Mouse (Mus musculus): ENCODE measurements around the gene Terb2.
A peak's percentile ranks its signal among the peaks of the same experiment; 100 is the strongest.
"Not testable (repeated sequence)": the region's sequence is repeated elsewhere in the genome, so short reads cannot be mapped to it uniquely, and the experiment has no call there.

Terb2 gene

DNA sequence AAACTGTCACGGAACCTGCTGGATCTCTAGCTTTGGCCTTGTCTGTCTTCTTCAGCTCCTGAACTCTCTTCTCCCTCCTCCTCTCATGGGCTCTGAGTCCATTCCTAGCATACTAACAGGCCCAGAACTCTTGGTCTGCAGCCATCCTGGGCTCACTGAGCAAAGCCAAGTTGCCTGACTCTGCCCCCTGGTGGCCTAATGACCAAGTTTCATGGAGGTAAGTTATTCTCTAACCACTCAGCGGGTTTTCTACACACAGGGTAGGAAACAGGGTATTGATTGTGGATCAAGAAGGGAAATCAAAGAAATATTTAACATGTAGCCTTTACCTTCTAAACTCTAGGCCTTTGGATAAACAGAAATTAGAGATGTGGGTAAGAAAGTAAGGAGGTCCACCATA lies 25.4 kb upstream of the Terb2 start, which contains the start of gene Trim69:
Gene Trim69, plus strand, starts transcription at position 21 of the 400 bp plus-strand sequence.
- peak; percentile 35 to 56 for DNase-seq (ENCODE audit: low read depth in 1 of 2, low spot score in 2 of 2)

DNA sequence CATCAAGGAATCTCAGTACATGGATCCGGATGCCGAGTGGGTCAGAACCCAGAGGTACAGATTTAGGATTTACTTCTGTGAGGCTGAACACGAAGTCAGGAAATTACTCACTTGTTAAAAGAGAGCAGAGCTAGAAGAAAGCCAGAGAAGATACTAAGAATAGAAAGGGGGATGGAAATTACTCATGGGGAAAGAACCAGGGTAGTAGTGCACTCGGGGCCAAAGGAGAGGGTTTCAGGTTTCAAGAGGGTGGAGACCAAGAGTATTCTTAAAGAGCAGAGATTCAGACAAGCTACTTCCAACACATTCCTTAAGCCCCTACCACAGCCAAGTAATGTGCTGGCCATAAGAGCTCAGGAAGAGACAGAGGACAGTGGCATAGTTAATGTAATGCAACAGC lies 24.5 kb upstream of the Terb2 start:
- no peak for DNase-seq (ENCODE audit: low read depth in 1 of 2, low spot score in 2 of 2)

DNA sequence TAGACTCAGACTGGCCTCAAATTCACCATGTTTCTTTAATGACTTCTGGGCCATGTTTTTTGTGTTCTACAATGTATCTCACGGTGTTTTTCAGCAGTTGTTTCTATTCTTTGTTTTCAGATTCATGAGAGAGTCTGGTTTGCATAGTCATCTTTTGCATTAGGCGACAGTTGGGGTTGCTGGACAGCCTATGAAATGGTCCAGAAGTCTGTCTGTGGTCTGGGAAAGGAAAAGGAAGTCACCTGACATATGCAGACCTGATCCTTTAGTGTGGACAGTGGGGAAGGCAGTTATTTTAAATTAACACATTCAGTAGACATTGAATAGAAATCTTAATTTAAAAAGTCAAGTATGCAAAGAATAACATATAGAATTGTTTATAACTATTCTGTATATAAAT lies 23.5 kb upstream of the Terb2 start:
- no peak for DNase-seq (ENCODE audit: low read depth in 1 of 2, low spot score in 2 of 2)

DNA sequence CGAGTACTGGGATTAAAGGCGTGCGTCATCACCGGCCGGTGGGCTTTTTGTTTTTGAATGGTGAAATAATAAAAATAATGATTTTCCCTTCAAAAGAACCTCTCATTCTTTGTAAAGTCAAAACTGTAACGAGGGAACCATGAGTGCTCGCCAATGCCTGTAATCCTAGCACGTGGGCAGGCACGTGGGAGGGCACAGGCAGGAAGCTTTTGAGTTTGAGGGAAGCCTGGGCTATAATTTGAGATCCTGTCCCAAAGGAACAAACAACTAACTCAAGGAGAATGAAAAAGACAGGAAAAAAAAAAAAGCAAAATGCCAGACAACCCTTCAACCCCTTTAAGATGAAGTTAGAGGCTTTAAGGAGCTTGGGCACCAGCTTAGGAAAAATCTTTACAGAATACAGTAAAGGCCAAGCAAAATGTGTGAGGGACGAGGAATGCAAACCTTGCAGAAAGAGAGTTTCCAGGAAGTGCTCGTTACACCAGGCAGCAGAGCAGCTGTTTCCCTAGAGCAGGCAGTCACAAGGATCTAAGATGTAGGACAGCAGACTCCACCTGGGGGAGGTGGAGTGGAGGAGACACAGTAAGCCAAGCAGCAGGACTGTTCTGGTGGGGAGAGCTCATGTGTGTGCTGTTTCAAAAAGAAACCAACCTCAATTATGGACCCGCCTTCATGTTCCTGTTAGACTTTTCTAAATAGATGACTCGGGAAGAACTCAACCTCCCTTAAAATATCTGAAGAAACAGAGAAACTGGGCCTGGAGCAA lies 22.5 kb upstream of the Terb2 start:
- DNase-seq (ENCODE audit: low read depth in 1 of 2, low spot score in 2 of 2): no peak

DNA sequence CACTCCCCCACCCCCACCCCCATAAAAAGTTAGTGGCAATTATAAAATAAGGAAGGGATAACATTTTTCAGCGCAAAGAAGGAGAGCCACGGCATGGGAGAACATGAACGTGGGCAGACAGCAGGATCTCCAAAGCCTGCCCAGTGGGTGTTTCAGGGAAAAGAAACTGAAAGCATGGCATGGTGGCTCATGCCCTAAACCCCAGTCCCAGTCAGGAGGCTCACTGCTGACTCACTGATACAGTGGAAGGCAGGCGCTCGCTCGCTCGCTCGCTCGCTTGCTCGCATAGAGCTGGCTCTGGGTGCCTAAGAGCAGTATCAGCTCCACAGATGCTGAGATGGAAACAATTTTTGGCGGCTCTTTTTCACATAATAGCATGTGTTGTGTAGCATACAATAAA lies 21.8 kb upstream of the Terb2 start:
- DNase-seq (ENCODE audit: low read depth in 1 of 2, low spot score in 2 of 2): peak in 1 of 2 experiments; percentile 35

DNA sequence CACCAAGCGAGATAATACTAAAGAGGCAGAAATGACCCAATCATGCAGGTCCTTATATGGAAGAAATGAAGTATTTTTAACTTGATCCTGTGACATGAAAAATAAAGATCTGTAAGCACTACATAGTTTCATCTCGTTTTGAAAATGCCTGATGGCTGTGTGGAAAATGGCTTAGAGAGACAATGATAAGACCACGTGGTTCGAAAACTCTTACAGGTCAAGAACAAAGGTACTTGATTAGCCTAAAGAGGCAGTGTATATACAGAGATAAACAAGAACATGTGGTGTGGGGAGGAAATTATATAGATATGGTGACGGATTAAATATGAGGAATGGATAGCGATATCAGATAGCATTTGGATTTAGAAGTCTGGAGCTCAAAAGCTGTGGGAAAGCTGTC lies 14.8 kb upstream of the Terb2 start:
- no peak for DNase-seq (ENCODE audit: low read depth in 1 of 2, low spot score in 2 of 2)

DNA sequence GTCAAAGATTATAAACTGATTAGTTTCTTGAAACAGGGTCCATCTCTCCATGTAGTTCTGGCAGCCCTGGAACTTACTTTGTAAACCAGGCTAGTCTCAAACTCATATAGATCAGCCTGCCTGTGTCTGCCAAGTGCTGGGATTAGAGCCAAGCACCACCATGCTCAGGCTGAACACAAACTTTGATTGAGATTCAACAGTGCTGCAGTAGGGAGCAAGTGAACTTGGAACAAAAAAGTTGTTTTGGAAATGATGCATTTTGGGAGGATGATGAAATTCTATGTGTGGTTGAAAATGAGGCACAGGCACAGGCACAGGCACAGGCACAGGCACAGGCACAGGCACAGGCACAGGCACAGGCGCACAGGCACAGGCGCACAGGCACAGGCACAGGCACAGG lies 13.9 kb upstream of the Terb2 start:
- DNase-seq (ENCODE audit: low read depth in 1 of 2, low spot score in 2 of 2): no peak

DNA sequence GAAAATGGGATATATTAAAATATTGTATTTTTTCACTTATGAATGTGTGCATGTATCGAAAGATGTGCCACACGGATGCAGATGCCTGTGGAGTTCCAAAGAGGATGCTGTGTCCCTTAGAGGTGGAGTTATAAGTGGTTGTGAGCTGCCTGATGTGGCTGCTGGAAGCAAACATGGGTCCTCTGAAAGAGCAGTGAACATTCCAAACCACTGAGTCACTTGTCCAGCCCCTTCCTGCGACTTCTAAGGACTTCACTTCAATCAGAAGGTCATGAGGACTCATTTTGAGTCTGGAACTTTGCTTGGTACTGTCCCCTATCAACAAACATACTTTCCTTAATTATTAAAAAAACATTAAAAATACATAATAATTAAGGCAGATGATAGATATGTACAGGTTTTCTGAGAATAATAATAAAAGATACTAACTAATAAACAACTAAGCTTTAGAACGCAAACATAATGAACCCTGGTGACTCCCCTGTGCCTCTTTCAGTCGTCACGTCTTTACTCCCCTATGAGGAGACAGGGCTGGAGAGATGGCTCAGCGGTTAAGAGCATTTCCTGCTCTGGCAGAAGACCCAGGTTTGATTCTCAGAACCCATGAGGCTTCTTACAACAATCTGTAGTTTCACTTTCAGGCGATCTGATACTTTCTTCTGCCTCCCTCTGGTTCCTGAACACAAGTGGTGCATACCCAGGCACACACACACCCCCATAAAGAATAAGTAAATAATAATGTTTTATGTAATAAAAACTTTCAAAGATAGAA lies 5.8 kb upstream of the Terb2 start:
- DNase-seq (ENCODE audit: low read depth in 1 of 2, low spot score in 2 of 2): no peak

DNA sequence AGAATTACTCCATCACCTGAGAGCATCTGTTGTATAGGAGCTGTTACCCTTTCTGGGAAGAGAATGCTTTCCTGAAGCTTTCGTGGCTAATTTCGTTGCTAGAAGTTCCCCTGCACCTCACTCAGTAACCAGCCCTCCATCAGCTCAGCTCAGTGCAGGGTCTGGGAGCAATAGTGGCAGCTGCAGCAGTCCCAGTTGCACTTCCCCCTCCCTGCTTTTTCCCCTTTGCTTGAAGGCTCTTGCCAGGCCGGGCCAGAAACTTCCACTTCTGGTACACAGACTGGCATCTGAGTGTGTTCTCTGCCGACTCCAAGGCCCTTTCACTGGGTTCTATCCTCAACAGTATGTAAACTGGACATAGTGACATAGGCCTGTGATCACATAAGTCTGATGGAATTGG lies 986 bp upstream of the Terb2 start:
- DNase-seq (ENCODE audit: low read depth in 1 of 2, low spot score in 2 of 2): no peak

DNA sequence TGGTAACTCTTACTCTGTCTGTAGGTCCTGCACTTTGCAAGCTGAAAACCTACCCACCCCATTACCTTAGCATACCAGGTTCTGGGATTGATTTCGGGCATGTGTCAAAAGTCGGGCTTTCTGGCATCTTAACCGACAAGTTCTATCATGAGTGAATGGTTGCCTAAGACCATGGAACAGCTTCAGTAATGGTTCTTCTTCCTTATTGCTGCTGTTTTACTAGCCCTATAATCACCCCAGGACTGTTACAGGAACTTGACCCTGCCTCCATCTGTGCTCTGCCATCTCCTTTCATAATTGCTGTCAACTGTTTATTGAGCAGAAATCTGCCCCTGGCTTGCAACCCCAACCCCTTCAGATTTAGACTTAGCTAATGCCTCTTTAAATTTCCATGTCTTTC lies 679 bp downstream of the Terb2 start:
- no peak for DNase-seq (ENCODE audit: low read depth in 1 of 2, low spot score in 2 of 2)

DNA sequence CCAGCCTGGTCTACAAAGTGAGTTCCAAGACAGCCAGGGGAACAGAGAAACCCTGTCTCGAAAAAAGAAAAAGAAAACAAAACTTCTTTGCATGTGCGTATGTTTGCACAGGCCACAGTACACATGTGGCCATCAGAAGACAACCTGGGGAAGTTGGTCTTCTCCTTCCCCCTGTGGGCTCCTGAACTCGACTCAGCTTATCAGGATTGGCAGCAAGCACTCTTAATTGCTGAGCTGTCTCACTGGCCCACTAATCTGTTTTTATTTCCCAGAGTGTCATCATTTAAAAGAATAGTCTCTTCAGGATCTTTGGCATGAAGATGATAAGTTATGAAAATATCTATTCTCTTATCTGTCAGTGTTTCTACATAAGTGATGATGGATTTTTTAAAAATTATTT lies 5.8 kb downstream of the Terb2 start:
- DNase-seq (ENCODE audit: low read depth in 1 of 2, low spot score in 2 of 2): no peak

DNA sequence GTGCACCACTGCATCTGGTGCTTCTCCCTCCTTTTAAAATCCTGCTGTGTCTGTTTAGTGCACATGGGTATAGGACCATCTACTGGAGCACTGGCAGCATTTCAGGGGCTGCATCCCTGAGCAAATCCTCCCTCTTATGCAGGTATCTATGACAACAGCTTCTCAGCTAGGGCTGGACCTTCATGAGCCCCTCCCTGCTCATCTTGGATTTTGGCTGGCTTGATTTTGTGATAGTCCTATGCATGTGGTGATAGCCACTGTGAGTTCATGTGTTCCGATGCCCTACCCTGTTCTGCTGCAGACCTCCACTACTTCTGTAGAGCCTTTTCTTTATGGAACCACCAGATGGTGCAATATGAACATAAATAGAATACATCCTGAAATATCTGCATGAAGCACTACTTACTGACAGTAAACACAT lies 8.4 kb downstream of the Terb2 start:
- no peak for DNase-seq (ENCODE audit: low read depth in 1 of 2, low spot score in 2 of 2)

DNA sequence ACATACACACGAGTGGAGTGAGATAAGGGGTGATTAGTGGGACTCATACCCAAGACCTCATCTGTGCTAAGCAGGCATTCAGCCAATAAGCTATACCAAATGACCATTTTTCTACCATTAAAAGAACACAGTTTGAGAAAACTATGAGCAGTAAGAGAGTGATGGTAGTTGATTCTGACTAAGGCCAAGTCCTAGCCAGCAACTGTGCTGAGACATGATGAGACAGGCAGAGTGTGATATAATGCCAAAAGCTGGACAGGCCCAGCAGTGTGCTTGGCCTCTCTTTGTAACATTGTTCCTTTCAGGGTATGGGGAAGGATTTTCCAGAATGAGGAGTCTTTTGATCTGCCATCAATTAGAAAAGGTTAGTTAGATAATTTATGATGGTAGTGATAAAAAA lies 15.4 kb downstream of the Terb2 start:
- DNase-seq (ENCODE audit: low read depth in 1 of 2, low spot score in 2 of 2): no peak

DNA sequence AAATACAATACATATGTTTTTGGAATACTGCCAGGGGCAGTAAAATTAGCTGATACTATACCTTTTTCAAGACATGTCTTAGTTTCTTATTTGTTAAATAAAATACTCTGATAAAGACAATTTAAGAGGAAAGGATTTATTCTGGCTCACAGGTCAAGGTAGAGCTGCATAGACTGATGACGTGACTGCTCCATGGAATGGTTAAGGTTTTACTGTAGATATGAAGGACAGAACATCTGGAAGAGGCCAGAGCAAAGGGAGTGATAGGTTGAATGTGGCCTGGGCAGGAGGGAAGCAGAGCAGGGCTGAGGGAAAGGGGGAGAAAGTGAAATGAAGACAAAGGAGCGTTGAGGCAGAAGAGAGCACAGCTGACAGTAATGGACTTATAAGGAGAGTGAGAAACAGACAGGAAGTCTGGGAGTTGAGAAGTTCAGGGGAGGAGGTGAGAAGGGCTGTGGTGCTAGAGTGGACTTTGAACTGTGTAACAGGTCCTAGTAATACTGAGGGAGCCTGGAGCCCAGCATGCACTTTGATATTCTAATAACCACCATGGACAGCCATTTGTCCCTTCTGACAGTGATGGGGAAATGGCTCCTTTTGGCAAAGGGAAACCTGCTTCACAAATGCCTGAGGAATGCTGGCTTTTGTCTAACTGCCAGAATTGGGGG lies 20.5 kb downstream of the Terb2 start:
- no peak for DNase-seq (ENCODE audit: low read depth in 1 of 2, low spot score in 2 of 2)

DNA sequence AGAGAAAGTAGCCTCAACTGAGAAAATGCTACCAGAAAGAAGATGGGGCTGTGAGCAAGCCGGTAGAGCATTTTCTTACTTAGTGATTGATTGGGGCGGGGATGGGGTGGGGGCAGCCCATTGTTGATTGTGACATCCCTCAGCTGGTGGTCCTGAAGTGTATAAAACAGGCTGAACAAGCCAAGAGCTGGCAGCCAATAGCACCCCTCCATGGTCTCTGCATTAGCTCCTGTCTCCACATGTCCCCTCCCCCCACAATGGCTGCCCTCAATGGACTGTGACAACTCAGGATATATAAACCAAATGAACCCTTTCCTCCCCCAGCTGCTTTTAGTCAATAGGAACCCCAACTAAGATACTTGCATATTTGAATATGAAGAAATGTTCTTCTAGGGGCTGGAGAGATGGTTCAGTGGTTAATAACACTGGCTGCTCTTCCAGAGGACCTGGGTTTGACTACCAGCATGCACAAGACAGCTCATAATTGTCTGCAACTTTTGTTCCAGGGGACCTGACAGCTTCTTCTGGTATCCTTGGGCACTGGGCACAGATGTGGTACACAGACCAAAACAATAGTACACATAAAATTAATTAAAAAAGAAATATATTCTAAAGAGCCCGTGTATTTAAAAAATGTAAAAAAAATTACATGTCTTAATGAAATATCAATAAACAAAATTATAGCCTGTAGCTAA lies 24.6 kb downstream of the Terb2 start:
- no peak for DNase-seq (ENCODE audit: low read depth in 1 of 2, low spot score in 2 of 2)

DNA sequence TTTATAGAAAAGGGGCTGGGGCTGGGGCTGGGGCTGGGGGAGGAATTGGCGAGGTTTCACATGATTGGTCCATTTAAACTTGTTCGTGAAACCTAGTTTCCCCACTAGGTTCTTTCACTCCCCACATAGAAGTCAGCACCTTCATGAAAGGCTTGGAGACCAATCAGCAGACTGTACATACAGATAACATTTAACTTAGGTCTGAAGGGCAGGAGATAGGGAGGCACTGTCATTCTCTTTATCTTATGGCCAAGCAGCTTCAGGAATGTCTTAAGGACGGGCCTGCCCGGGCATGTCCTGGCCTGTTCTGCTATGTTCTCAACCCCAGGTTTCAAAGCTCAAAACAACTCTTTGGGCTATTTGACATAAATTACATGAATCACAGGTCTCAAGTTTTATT lies 31.0 kb downstream of the Terb2 start:
- DNase-seq (ENCODE audit: low read depth in 1 of 2, low spot score in 2 of 2): not testable (repeated sequence)

DNA sequence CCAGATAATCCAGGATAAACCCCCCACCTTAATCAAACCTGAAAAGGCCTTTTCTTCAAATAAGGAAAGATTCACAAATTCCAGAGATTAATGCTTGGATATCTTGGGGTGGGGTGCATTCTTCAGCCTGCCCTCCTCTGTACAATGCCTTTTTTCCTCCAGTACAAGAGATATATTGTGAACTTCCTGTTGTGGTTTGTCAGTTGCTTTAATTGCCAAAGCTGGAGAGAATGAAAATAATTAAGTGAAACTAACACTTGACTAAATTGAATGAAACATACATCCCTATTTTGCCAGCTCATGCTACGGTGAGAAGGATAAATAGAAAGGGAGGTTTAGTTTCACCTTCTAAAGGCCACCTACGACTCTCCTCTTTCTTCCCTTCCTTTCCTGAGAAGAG lies 32.2 kb downstream of the Terb2 start:
- no peak for DNase-seq (ENCODE audit: low read depth in 1 of 2, low spot score in 2 of 2)

DNA sequence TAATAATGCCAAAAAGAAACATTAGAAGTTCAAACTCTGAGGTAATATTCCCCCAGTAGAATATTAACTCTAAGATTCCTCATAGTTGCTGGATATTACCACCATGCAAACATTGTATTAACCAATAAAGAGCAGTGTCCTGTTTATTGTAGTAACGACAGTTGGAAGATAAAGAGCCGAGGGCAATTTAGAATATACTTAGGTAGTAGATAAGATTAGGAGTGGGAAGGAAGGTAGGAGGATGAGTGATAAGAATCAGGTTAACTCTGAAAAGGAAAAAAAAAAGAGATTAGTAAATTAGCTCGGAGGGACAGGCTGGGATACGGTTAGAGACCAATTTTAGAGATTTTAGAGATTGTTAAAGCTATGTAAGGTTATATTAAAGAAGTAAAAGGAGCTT lies 35.3 kb downstream of the Terb2 start:
- DNase-seq (ENCODE audit: low read depth in 1 of 2, low spot score in 2 of 2): no peak

DNA sequence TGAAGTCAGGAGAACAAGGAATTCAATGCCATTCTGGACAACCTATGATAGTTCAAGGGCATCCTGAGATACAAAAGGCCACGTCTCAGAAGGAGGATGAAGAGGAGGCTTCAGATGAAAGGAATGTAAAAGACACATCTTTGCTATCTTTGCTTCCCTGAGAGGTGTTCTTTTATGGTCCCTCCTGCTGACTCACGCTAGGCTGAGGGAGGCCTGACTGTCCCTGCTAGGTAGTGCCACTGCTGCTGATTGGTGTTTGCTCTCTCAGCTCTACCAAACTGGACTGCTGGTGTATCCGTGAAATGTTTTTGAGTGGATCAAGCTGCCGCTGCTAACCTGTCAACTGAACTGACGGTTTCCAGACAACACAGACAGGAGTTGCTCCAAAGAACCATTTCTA lies 35.7 kb downstream of the Terb2 start:
- no peak for DNase-seq (ENCODE audit: low read depth in 1 of 2, low spot score in 2 of 2)

DNA sequence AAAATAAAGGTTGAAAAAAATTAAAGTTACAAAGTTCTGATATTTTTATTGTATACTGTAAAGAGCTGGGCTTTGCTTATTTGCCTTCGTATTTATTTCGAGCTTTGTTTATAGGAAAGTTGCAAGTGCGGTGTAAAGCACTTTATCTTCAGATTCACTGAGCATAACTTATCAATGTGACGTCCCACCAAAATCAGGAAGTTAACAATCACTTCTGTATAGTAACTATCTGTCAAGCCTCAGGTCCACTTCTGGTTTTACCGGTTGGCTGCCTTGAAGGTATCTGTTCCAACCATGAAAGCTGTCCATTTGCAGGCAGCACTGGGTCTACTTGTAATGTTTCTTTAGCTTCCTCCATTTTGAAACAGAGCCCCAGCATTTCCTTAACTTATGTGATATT lies 36.2 kb downstream of the Terb2 start:
- no peak for DNase-seq (ENCODE audit: low read depth in 1 of 2, low spot score in 2 of 2)

DNA sequence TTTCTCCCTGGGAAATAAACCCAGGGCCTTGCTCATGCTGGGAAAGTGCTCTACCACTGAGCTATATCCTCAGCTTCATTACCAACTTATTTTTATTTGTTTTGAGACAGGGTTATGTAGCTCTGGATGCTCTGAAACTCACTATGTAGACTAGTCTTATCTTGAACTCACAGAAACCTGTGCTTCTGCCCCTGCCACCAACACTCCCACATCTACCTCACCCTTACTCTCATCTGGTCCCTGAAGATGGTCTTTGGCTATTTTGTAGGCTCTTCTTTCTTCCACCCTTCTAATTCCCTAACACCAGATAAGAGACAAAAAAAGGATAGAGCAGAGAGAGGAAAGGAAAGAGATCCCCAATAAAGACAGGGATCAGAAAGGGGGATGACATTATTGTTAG lies 37.6 kb downstream of the Terb2 start:
- DNase-seq (ENCODE audit: low read depth in 1 of 2, low spot score in 2 of 2): no peak

DNA sequence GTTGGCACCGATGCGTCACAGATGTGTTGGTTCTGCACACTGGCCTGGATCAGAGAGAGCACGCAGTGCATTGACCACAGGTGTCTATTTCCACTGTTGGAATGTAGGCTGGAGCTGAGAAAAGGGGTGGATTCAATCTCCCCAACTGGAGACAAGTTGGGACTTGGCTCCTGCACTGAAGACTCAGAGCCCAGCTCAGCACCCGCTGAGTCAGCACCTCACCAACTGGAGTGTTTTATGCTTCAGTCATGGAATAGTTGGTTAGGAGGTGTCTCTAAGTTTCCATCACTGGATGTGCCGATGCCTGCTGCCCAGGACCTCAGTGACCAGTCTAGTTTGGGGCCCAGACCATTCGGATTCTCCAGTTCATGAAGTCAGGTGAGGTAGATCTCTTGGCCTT lies 44.3 kb downstream of the Terb2 start:
- no peak for DNase-seq (ENCODE audit: low read depth in 1 of 2, low spot score in 2 of 2)

Data from monocyte, adult 2 months (primary cell).